Mouse (Mus musculus) macrophage (primary cell): ENCODE data around the gene Tnfaip6. TPM values are rescaled to one million over a fixed set of nuclear protein-coding genes. Genes with fewer than 3 reads are reported as not detected.
"Not testable (repeated sequence)": the region's sequence is repeated elsewhere in the genome, so short reads cannot be mapped to it uniquely, and the experiment has no call there.

Source experiments
- H3K27ac ChIP-seq: fragments of 350-480 bp; formaldehyde crosslinking; 2 replicates; pipeline ENCODE4 v1.9.0; 2021
- H3K36me3 ChIP-seq: fragments of 350-480 bp; formaldehyde crosslinking; 2 replicates; pipeline ENCODE4 v1.9.0; 2021; ENCODE audit errors: inconsistent target
- H3K4me3 ChIP-seq: fragments of 350-480 bp; formaldehyde crosslinking; 2 replicates; pipeline ENCODE4 v1.9.0; 2021; ENCODE audit errors: inconsistent target
- H3K79me2 ChIP-seq: fragments of 350-480 bp; formaldehyde crosslinking; 2 replicates; pipeline ENCODE4 v1.9.0; 2021; ENCODE audit errors: inconsistent target
- WGBS: methylation state at CpG from one replicate; pipeline ENCODE4 v1.1.7; 2026; ENCODE audit warnings: inconsistent platforms; ENCODE audit not compliant: missing documents; 5-methylcytosine and 5-hydroxymethylcytosine counted together
- polyA plus RNA-seq: library from polyadenylated mRNA; stranded (reverse); fragments of 250-400 nt; gene quantifications from 3 replicates; pipeline ENCODE4 v1.2.4, GENCODE M21; 2018; ENCODE audit warnings: inconsistent platforms
- total RNA-seq, 78 experiments: library from RNA; depleted of rRNA; stranded (reverse); fragments of 250-400 nt; gene quantifications; 1 replicate in 9 of 78; 2 replicates in 24 of 78; 3 replicates in 43 of 78; 4 replicates in 2 of 78; pipeline ENCODE4 v1.2.4; 2018; ENCODE audit warnings: inconsistent platforms in 56 of 78

Tnfaip6 gene
- total RNA-seq (2018; cell fraction: chromatin; rRNA removed), result 1 to 10 TPM in 3 of 26 experiments, under 1 TPM in 5, not detected in 18; 0.66 to 2.2 (median 0.71) TPM
- 1 to 10 TPM in 3 of 26 experiments, under 1 TPM in 10, not detected in 13; 0.07 to 4.3 (median 0.38) TPM for total RNA-seq (2018; cell fraction: cytosol; rRNA removed)
- 1 to 10 TPM in 6 of 26 experiments, under 1 TPM in 5, not detected in 15; 0.34 to 9.0 (median 1.0) TPM for total RNA-seq (2018; cell fraction: nucleus; rRNA removed)
- not detected in 3 replicates for polyA plus RNA-seq

- Histone ChIP-seq H3K36me3 (no peaks in the 10 kb centered on the region), H3K4me3 (peak within 1 kb of the TSS; percentile 16; the same call in 1 of the 2 replicates), H3K79me2 (no peaks in the 10 kb centered on the region), H3K27ac (no peak within 1 kb of the TSS)
- WGBS, result 1% methylated on average over 17 of the region's 17 CpGs
Measured at GRCm38 (mm10) chr2:52037882-52038281, at the start of gene Tnfaip6. TSS of gene Tnfaip6 (plus strand) at chr2:52038009.

GRCm38 (mm10) chr2:51989559-51989958 is 48.2 kb upstream of the Tnfaip6 start:
- no peaks in the 10 kb centered on the region for H3K36me3 ChIP-seq
- H3K4me3 ChIP-seq, result no peak overlapping the region
- H3K27ac ChIP-seq, result no peak overlapping the region
- no peaks in the 10 kb centered on the region for H3K79me2 ChIP-seq
- WGBS, result 92% methylated on average over 2 of the region's 2 CpGs

- Histone ChIP-seq H3K4me3 (no peak overlapping the region), H3K36me3 (no peaks in the 10 kb centered on the region), H3K27ac (no peak overlapping the region), H3K79me2 (no peaks in the 10 kb centered on the region)
- WGBS, result 24% methylated on average over 6 of the region's 6 CpGs
Measured at GRCm38 (mm10) chr2:51991447-51991846, 46.4 kb upstream of the Tnfaip6 start.

- Histone ChIP-seq H3K79me2 (no peaks in the 10 kb centered on the region), H3K4me3 (no peak overlapping the region), H3K36me3 (no peaks in the 10 kb centered on the region), H3K27ac (no peak overlapping the region)
- WGBS, result 85% methylated on average over 7 of the region's 7 CpGs
Measured at GRCm38 (mm10) chr2:51999996-52000395, 37.8 kb upstream of the Tnfaip6 start.

DNA sequence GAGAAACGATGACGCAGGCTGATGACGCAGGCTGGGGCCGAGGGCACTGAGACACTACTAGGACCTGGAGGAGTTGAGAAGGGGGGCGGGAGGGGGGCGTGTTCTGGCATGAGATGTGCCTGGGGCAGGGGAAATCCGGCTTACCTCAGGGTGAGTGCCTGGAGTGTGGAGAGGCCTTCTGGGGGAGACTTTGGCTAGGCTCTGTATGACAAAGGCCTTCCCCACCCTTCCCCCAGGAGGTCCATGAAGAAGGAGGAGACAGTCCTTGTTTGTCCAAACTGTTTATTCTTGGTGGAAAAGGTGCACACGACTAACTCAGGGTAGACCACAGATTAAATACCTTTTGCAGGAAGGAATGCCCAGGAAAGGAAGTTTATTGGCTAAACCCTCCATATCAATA is 36.3 kb upstream of the Tnfaip6 start:
- H3K27ac ChIP-seq, result no peak overlapping the region
- H3K4me3 ChIP-seq, result no peak overlapping the region
- no peaks in the 10 kb centered on the region for H3K79me2 ChIP-seq
- WGBS, result 96% methylated on average over 7 of the region's 8 CpGs
- H3K36me3 ChIP-seq, result no peaks in the 10 kb centered on the region

DNA sequence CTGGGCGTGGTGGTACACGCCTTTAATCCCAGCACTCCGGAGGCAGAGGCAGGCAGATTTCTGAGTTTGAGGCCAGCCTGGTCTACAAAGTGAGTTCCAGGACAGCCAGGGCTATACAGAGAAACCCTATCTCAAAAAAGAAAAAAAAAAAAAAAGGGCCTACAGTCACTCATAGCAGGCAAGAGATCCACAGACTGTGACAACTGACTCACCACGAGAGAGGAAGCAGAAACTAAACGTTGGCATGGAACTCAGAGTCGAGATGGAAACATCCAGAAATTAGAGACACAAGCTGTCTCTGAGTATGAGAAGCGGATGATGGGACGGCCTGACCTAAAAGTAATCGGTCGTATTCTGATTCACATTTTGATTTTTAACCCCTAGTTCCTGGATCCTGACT is 35.5 kb upstream of the Tnfaip6 start:
- H3K27ac ChIP-seq, H3K79me2 ChIP-seq: not testable (repeated sequence)
- WGBS, result 57% methylated on average over 7 of the region's 10 CpGs

GRCm38 (mm10) chr2:52006380-52006779 is 31.4 kb upstream of the Tnfaip6 start:
- H3K36me3 ChIP-seq, result no peaks in the 10 kb centered on the region
- WGBS, result 90% methylated on average over 3 of the region's 3 CpGs
- H3K27ac ChIP-seq, result no peak overlapping the region
- H3K79me2 ChIP-seq, result no peaks in the 10 kb centered on the region
- H3K4me3 ChIP-seq, result no peak overlapping the region

More for the DNA sequence above, 35.5 kb upstream of the Tnfaip6 start:
- not testable (repeated sequence) for H3K36me3 ChIP-seq, H3K4me3 ChIP-seq

GRCm38 (mm10) chr2:52011820-52012219 is 26.0 kb upstream of the Tnfaip6 start:
- not testable (repeated sequence) for H3K27ac ChIP-seq, H3K4me3 ChIP-seq
- WGBS, result 83% methylated on average over 3 of the region's 3 CpGs

GRCm38 (mm10) chr2:52013306-52013820 is 24.4 kb upstream of the Tnfaip6 start:
- WGBS, result 84% methylated on average over 9 of the region's 9 CpGs
- Histone ChIP-seq H3K27ac (no peak overlapping the region), H3K4me3 (no peak overlapping the region), H3K36me3 (no peaks in the 10 kb centered on the region), H3K79me2 (no peaks in the 10 kb centered on the region)

More at GRCm38 (mm10) chr2:52011820-52012219, 26.0 kb upstream of the Tnfaip6 start:
- not testable (repeated sequence) for H3K79me2 ChIP-seq, H3K36me3 ChIP-seq

DNA sequence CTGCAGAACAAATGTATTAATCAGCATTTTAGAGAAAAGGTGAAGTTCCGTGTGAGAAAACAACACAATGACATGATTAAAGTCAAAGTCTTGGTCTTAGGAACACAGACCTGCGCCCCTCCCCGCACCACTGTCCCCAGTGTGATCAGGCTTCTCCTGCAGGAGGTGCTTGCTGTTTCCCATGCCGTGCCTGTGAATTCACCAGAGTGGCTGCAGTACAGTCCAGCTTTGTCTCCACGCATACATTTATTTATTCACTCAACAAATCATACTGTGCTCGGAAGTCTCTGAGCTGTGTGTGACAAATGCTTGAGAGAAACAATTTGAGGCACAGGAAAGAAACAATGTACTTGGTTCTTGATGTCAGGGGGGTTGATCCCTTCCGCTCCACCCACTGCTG is 21.4 kb upstream of the Tnfaip6 start:
- Histone ChIP-seq H3K36me3 (no peaks in the 10 kb centered on the region), H3K27ac (no peak overlapping the region), H3K79me2 (no peaks in the 10 kb centered on the region), H3K4me3 (no peak overlapping the region)
- WGBS, result 67% methylated on average over 7 of the region's 7 CpGs

DNA sequence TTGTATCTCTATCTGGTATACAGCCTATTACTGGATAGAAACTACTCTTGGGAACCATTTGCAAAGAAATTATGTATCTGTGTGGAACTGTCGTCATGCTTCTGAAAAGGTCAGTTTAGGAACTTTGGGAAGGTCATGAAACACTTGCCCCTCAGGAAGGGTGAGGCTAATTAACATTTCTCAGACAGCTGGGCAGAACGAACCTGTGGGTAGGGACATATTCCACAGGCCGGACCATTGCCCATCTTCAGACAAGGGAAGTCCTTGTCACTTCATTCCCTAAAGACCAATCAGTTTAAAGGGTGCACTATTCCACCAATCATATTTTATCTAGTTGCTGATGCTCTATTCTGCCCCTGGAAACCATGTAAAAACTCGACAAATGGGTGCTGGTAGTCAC is 10.7 kb upstream of the Tnfaip6 start:
- Histone ChIP-seq H3K36me3 (no peaks in the 10 kb centered on the region), H3K4me3 (no peak overlapping the region), H3K79me2 (no peaks in the 10 kb centered on the region), H3K27ac (no peak overlapping the region)
- 91% methylated on average over 4 of the region's 4 CpGs for WGBS

- Histone ChIP-seq H3K79me2 (no peaks in the 10 kb centered on the region), H3K27ac (no peak overlapping the region), H3K36me3 (no peaks in the 10 kb centered on the region), H3K4me3 (no peak overlapping the region)
- 92% methylated on average over 3 of the region's 3 CpGs for WGBS
Measured at GRCm38 (mm10) chr2:52029426-52029825, 8.4 kb upstream of the Tnfaip6 start.

DNA sequence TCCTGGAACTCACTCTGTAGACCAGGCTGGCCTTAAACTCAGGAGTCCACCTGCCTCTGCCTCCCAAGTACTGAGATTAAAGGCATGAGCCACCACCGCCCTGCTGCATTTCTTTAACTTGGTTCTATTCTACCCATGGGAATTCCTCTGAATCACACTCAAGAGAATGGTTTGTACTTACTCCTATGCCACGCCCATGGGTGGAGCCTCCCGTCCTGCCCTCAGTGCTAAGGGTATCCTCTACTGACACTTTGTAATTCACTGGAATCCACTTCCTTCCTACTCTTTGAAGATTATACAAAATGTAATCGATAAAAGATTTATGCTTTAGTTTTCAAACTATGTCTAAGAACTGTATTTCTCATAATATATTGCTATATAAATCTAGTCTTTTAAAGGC is 6.3 kb upstream of the Tnfaip6 start:
- no peaks in the 10 kb centered on the region for H3K36me3 ChIP-seq
- H3K4me3 ChIP-seq, result no peak overlapping the region
- no peak overlapping the region for H3K27ac ChIP-seq
- WGBS, result 76% methylated on average over 4 of the region's 4 CpGs
- no peaks in the 10 kb centered on the region for H3K79me2 ChIP-seq

DNA sequence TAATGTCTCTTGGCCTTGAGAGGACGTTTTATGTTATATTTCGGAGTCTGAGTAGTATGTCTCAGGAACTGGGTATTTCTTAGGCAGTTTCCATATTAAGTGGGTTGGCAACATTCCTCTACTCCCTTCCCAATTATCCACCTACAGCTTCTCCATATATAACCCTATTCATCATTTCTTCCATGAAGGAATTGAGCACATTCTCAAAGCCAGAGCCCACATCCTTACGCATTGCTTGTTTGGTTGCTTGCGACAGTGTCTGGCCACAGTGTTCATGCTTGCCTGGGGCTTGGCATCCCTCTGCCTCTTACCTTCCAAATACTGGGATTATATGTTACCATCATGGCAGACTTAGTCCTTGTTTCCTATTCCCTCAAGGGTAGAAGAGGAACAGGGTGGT is 3.2 kb upstream of the Tnfaip6 start:
- no peaks in the 10 kb centered on the region for H3K36me3 ChIP-seq
- H3K4me3 ChIP-seq, result no peak overlapping the region
- H3K27ac ChIP-seq, result no peak overlapping the region
- 91% methylated on average over 4 of the region's 4 CpGs for WGBS
- no peaks in the 10 kb centered on the region for H3K79me2 ChIP-seq

DNA sequence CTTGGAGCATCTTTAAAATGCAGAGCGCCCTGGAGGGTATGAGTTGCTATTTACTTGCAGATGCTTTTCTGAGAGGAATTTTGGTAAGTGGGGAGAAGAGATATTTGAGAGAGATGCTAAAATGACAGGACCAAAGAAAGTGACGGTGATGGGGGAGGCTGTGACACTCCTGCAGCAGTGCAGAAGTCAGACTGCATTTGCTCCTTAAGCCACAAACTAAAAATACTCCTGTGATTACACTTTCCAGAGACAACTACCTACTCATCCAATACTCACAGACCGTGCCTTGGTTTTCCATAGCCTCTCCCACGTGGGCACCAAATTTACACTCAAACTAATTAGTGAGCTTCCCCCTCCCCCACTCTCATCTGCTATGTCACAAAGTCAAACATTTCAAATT is 2.7 kb upstream of the Tnfaip6 start:
- Histone ChIP-seq H3K27ac (no peak overlapping the region), H3K79me2 (no peaks in the 10 kb centered on the region), H3K36me3 (no peaks in the 10 kb centered on the region), H3K4me3 (no peak overlapping the region)
- WGBS, result 82% methylated on average over 4 of the region's 4 CpGs
